Comparison of ENCODE assay signal across 16 mouse cellular contexts in genomic region chr10:47216204-47216603, GRCm38 (mm10).
"Had no signal": no experiment of that assay in that cellular context is flagged by ENCODE, and none has a peak within 500 bp of the region (broad histone marks: within the 10 kb centered on the region; RNA-seq: fewer than 3 reads in every experiment).

No protein-coding gene starts in this region.

- H3K4me2 ChIP-seq: neural tube, embryonic 13.5 days; neural tube, embryonic 15.5 days; stomach, embryonic 15.5 days had no signal

- H3K9me3 ChIP-seq: neural tube, embryonic 13.5 days; stomach, embryonic 15.5 days had no signal

- H3K4me3 ChIP-seq: neural tube, embryonic 13.5 days; neural tube, embryonic 15.5 days; stomach, embryonic 15.5 days had no signal

- H3K27ac ChIP-seq: neural tube, embryonic 13.5 days; neural tube, embryonic 15.5 days; stomach, embryonic 15.5 days; stomach, postnatal 0 days had no signal

- H3K27me3 ChIP-seq: neural tube, embryonic 13.5 days; neural tube, embryonic 15.5 days; stomach, embryonic 15.5 days had no signal

- H3K36me3 ChIP-seq: neural tube, embryonic 13.5 days; neural tube, embryonic 15.5 days; stomach, embryonic 15.5 days had no signal

- DNase-seq: retina, postnatal 1 day; right cerebral cortex, adult 18-20 months; right cerebral cortex, postnatal 14 days; right cerebral cortex, postnatal 25 days; right cerebral cortex, postnatal 4 days; spleen, adult 18-20 months; thymus, adult 18-20 months; thymus, adult 2 months; thymus, postnatal 14 days; thymus, postnatal 25 days; thymus, postnatal 36 days; thymus, postnatal 4 days had no signal

- H3K4me1 ChIP-seq: neural tube, embryonic 13.5 days; neural tube, embryonic 15.5 days; stomach, embryonic 15.5 days had no signal

- H3K9ac ChIP-seq: neural tube, embryonic 13.5 days; neural tube, embryonic 15.5 days; stomach, embryonic 15.5 days had no signal
